Mouse (Mus musculus) lung, adult 2 months (tissue): Measurements from ENCODE around the gene Sf3a3. TPM values are rescaled to one million over a fixed set of nuclear protein-coding genes. Genes with fewer than 3 reads are reported as not detected.

ENCODE experiments used
- DNase-seq: peaks from one replicate; pipeline ENCODE4 v3.0.0; 2022
- H3K4me1 ChIP-seq: fragments of 200-500 bp; 2 replicates; pipeline ENCODE4 v1.6.1; 2011; ENCODE audit warnings: low read length; ENCODE audit not compliant: control insufficient read depth, insufficient read depth
- H3K4me3 ChIP-seq: fragments of 200-500 bp; replicated peaks from 2 replicates; pipeline ENCODE3; 2011; ENCODE audit warnings: low read depth, mild to moderate bottlenecking, control low read depth, low read length; ENCODE audit errors: extremely low read depth
- CTCF ChIP-seq: fragments of 200-500 bp; IDR thresholded peaks from 2 replicates; pipeline ENCODE4 v1.5.1; 2011; ENCODE audit warnings: mild to moderate bottlenecking, low read length, control low read depth; ENCODE audit not compliant: insufficient read depth
- POLR2A ChIP-seq: fragments of 200-500 bp; IDR thresholded peaks from 2 replicates; pipeline ENCODE4 v1.6.1; 2011; ENCODE audit warnings: low read depth, mild to moderate bottlenecking, control low read depth, low read length, borderline replicate concordance; ENCODE audit errors: extremely low read depth
- WGBS: fragments of 180-500 bp; shearing (Covaris S2); methylation state at CpG from one replicate; pipeline ENCODE4 v1.1.7; 2018; 5-methylcytosine and 5-hydroxymethylcytosine counted together
- polyA plus RNA-seq: library from polyadenylated mRNA; depleted of rRNA; stranded (reverse); fragments of >200 nt; gene quantifications from 2 replicates; pipeline ENCODE4 v1.2.3, GENCODE M21; 2012; rRNA removed

Gene Sf3a3
- polyA plus RNA-seq, result 8.1 and 11.5 TPM in 2 replicates

- TF ChIP-seq CTCF, result peak; percentile 84
- TF ChIP-seq POLR2A, result peak; percentile 55; the same call in 1 of the 2 replicates
- Histone ChIP-seq H3K4me3 (peak within 1 kb of the TSS; percentile 90), H3K4me1 (peaks cover 12% of the 10 kb centered on the region)
- under 1% methylated on average over 57 of the region's 57 CpGs for WGBS
- DNase-seq, result peak; percentile 95
Observed at GRCm38 (mm10) chr4:124714545-124715481, at the start of gene Sf3a3. Sf3a3 (plus strand) TSS chr4:124714776.

- no peaks in the 10 kb centered on the region for H3K4me1 ChIP-seq
- no peak for TF ChIP-seq POLR2A
- no peak for TF ChIP-seq CTCF
- no peak for DNase-seq
- no peak overlapping the region for H3K4me3 ChIP-seq
- WGBS, result 48% methylated on average over 14 of the region's 14 CpGs
Observed at GRCm38 (mm10) chr4:124667476-124668033, 47.0 kb upstream of the Sf3a3 start.

GRCm38 (mm10) chr4:124668078-124668477 is 46.5 kb upstream of the Sf3a3 start:
- TF ChIP-seq CTCF, result no peak
- TF ChIP-seq POLR2A, result no peak
- Histone ChIP-seq H3K4me1 (no peaks in the 10 kb centered on the region), H3K4me3 (no peak overlapping the region)
- WGBS, result 28% methylated on average over 8 of the region's 8 CpGs
- DNase-seq, result no peak

GRCm38 (mm10) chr4:124670232-124670631 is 44.3 kb upstream of the Sf3a3 start:
- 58% methylated on average over 8 of the region's 8 CpGs for whole genome bisulfite sequencing
- no peak for TF ChIP-seq POLR2A
- no peak for TF ChIP-seq CTCF
- Histone ChIP-seq H3K4me3 (no peak overlapping the region), H3K4me1 (no peaks in the 10 kb centered on the region)
- no peak for DNase-seq

- H3K4me3 ChIP-seq, result no peak overlapping the region
- no peak for DNase-seq
- WGBS, result 28% methylated on average over 7 of the region's 7 CpGs
- no peak for TF ChIP-seq POLR2A
- no peak for TF ChIP-seq CTCF
- H3K4me1 ChIP-seq, result no peaks in the 10 kb centered on the region
Observed at GRCm38 (mm10) chr4:124671583-124671982, 43.0 kb upstream of the Sf3a3 start.

GRCm38 (mm10) chr4:124672347-124673320 is 41.9 kb upstream of the Sf3a3 start:
- DNase-seq, result no peak
- no peak overlapping the region for H3K4me3 ChIP-seq
- 7% methylated on average over 31 of the region's 31 CpGs for WGBS
- TF ChIP-seq CTCF (no peak), POLR2A (no peak)
- H3K4me1 ChIP-seq, result no peaks in the 10 kb centered on the region

- DNase-seq, result no peak
- TF ChIP-seq POLR2A (no peak), CTCF (no peak)
- Histone ChIP-seq H3K4me1 (no peaks in the 10 kb centered on the region), H3K4me3 (no peak overlapping the region)
- WGBS, result 71% methylated on average over 17 of the region's 17 CpGs
Observed at GRCm38 (mm10) chr4:124674334-124675032, 40.1 kb upstream of the Sf3a3 start.

GRCm38 (mm10) chr4:124675037-124675436 is 39.5 kb upstream of the Sf3a3 start:
- Histone ChIP-seq H3K4me1 (no peaks in the 10 kb centered on the region), H3K4me3 (no peak overlapping the region)
- no peak for TF ChIP-seq POLR2A
- peak; percentile 70 for TF ChIP-seq CTCF
- 4% methylated on average over 4 of the region's 4 CpGs for WGBS
- peak; percentile 25 for DNase-seq
